Mouse (Mus musculus) cortical plate, adult 2 months (tissue): Measurements from ENCODE around the gene Acadsb.
"Not testable (repeated sequence)": the region's sequence is repeated elsewhere in the genome, so short reads cannot be mapped to it uniquely, and the experiment has no call there.

ENCODE experiments used
- CTCF ChIP-seq: fragments of 200-500 bp; IDR thresholded peaks from 2 replicates; pipeline ENCODE4 v1.5.1; 2011; ENCODE audit warnings: mild to moderate bottlenecking, control low read depth, low read length; ENCODE audit not compliant: insufficient read depth; ENCODE audit errors: extremely low read depth
- POLR2A ChIP-seq: fragments of 200-500 bp; IDR thresholded peaks from 2 replicates; pipeline ENCODE4 v1.6.1; 2011; ENCODE audit warnings: mild to moderate bottlenecking, low read length, control low read depth; ENCODE audit not compliant: insufficient read depth; ENCODE audit errors: extremely low read depth

DNA sequence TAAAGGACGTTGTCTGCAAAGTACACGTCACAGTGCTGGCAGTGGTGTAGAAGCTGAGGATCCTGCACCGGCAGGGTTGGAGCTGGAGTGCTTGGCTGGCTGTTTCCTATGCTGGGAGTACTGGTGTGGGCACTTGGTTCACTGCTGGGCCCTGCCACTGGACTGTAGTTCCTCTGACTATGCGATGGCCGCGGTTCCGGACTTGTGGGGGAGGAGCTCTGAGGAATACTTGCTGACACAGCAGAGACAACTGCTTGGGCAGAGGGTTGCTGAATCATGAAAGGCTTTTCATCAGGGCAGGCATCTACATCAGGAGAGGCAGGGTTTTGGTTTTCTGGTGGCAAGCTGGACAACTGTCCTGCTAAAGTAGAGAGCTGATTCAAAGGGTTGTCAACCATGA, 18.6 kb upstream of the Acadsb start:
- TF ChIP-seq CTCF, POLR2A: not testable (repeated sequence)
